Mouse (Mus musculus) thymus, postnatal 10 days (tissue): ENCODE data around the gene Vmn1r22.
A peak's percentile ranks its signal among the peaks of the same experiment; 100 is the strongest.
"Not testable (repeated sequence)": the region's sequence is repeated elsewhere in the genome, so short reads cannot be mapped to it uniquely, and the experiment has no call there.

Source experiments
- DNase-seq, 2 experiments: peaks; one replicate each; pipeline ENCODE4 v3.0.0; 2021; ENCODE audit warnings: low spot score in 2 of 2

Vmn1r22 gene

DNA sequence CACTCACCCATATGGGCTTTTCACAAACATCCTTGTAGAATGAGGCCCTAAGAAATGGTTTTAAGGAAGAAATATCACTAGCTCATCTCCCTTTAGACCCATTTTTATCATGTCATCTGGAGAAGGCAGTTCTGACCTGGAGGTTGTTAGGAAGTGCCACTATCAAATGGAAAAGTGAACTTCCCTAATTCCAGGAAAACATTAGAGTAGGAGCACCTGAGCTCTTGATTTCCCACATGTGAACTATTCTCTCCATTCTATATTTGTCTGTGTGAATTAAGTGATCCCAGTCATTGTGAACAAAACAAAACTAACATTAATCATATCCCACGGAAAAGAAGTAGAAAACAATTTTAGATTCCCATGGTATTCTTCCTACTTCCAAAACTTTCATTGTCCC is at the start of gene Vmn1r22:
Gene Vmn1r22 (minus strand): TSS at position 101 of the 400 bp plus-strand sequence.
- no peak for DNase-seq

GRCm38 (mm10) chr6:57926738-57927137 is 18.9 kb upstream of the Vmn1r22 start, which contains the start of gene Vmn1r23:
TSS of gene Vmn1r23 (minus strand) at chr6:57926838.
- DNase-seq, result no peak

DNA sequence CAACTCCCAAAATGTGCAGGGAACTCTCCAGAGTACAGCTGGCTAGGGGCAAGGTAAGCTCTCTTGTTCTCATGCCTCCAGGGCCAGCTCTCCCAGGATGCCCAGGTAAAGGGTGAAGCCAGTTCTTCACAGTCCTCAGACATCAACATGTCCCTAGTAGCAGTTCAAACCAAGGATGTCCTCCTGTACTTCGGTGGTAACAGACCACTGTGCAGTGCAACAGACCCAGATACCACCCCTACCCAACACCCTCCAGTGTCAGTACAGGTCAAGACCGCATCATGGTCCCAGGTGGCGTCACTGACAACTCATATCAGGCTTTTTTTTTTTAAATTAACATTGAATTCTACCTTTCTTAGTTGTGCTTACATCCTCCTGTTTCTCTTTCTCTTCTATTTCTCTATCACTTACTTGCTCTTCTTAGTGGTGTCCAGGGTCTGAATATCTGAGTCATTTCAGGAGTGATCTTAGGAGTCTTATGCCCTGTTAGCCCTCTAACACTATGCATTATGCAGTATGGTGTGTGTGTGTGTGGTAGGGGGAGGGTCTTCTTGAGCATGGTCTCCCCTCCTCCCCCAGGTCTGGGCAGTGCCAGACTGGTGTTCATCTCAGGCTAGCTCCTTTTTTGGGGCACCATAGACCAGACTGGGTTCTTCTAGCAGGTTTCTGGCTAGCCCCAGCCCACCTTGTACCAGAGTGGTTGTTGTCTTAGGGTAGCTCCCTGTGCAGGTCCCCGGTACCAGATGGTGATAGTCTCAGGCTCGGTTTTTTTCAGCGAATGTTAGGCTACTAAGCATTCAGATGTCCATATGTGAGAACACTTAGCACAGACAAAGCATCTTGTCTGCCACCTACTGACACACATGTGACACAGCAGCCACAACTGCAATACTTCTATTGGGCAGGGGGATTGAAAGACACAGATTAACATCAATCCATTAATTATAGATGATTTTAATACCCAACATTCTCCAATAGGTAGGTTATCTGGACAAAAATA is 48.5 kb downstream of the Vmn1r22 start:
- DNase-seq, result peak in 1 of 2 experiments; percentile 6

- not testable (repeated sequence) for DNase-seq
Observed at GRCm38 (mm10) chr6:57851177-57851576, 56.7 kb downstream of the Vmn1r22 start.

DNA sequence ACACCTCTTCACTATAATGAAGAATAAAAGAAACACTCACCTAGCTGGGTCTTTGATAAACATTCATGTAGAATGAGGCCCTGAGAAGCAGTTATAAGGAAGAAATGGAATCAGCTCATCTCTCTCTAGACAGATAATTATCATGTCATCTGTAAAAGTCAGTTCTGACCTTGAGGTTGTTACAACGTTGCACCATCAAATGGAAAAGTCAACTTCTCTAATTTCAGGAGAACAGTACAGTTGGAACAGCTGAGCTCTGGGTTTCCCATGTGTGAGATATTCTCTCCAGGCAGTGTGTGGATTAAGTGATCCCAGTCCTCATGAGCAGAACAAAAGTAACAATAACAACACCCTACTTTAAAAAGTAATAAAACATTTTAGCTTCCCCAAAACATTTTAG is 57.5 kb downstream of the Vmn1r22 start, which contains the start of gene Vmn1r21:
Gene Vmn1r21 (minus strand): TSS at position 58 of the 400 bp plus-strand sequence.
- DNase-seq, result no peak
